Comparison of ENCODE assay signal across 10 mouse cellular contexts in the genomic region with DNA sequence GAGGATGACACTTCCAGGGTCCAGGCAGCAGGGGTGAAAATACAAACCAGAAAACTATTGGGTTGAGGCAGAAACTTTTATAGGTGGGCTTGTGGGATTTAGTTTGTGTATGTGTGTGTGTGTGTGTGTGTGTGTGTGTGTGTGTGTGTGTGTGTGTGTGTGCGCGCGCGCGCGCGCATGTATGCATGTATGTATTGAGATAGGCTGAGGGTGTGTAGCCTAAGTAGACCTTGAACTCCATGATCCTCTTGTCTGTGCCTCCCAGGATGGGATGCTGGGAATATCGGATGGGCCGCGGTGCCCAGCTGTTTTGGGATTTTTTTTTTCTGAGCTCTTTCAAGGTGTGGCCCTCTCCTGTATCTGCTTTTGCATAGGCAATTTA. TPM values are rescaled to one million over a fixed set of nuclear protein-coding genes. Genes with fewer than 3 reads are reported as not detected.
DNase-seq lines count a peak whose midpoint lies in the region; ATAC-seq and TF ChIP-seq lines count a peak whose summit lies in the region.
"Had no signal": no experiment of that assay in that cellular context is flagged by ENCODE, and none has a peak within 500 bp of the region (broad histone marks: within the 10 kb centered on the region; RNA-seq: fewer than 3 reads in every experiment).

No protein-coding gene starts in this region.

- peaks cover 13% of the 10 kb centered on the region; the same call in 1 of the 2 replicates for H3K36me3 ChIP-seq in heart, embryonic 11.5 days (ENCODE audit: control insufficient read depth, insufficient read depth, low read length)
- peaks cover 40% of the 10 kb centered on the region for H3K36me3 ChIP-seq in E14TG2a.4 (ENCODE audit: insufficient read depth, low read length)
- peaks cover 8% of the 10 kb centered on the region for H3K36me3 ChIP-seq in forebrain, embryonic 16.5 days (ENCODE audit: control insufficient read depth, insufficient read depth)
- peaks cover 27% of the 10 kb centered on the region for H3K36me3 ChIP-seq in liver, embryonic 15.5 days (replicated peaks)

- ATAC-seq in heart, embryonic 11.5 days (replicated peaks; ENCODE audit: insufficient number of reproducible peaks, low FRiP score, low TSS enrichment), result no peak
- peak; percentile 7; the same call in 1 of the 2 replicates for ATAC-seq in forebrain, embryonic 16.5 days
- ATAC-seq in liver, embryonic 15.5 days (ENCODE audit: insufficient read depth), result no peak

- intact Hi-C loops in heart, postnatal 25 days (cut with DNase I), result loop anchor here (2.0 kb wide), 1 partner anchor 38 kb away; a partner anchor contains a TSS

- no peak for DNase-seq in heart, postnatal 25 days (ENCODE audit: low spot score)
- no peak for DNase-seq in layer of hippocampus, adult 11-12 months (ENCODE audit: low spot score)
- no peak for DNase-seq in gastrocnemius, adult 8-10 months (ENCODE audit: low spot score in 2 of 2)
- no peak for DNase-seq in right cerebral cortex, adult 18-20 months

- H3K9ac ChIP-seq in heart, embryonic 11.5 days (ENCODE audit: low read depth, low read length), result peak overlapping the region; percentile 80
- no peak overlapping the region; the same call in 1 of the 2 replicates for H3K9ac ChIP-seq in forebrain, embryonic 16.5 days (replicated peaks; ENCODE audit: low read depth, low read length)
- peak overlapping the region; percentile 48; the same call in 1 of the 2 replicates for H3K9ac ChIP-seq in liver, embryonic 15.5 days

- WGBS in heart, embryonic 11.5 days (ENCODE audit: insufficient replicate concordance), result 59% methylated on average over 10 of the region's 10 CpGs
- 51% methylated on average over 10 of the region's 10 CpGs for WGBS in forebrain, embryonic 16.5 days
- 36% methylated on average over 10 of the region's 10 CpGs for WGBS in liver, embryonic 15.5 days (ENCODE audit: insufficient replicate concordance)

- no peak for TF ChIP-seq CTCF in E14TG2a.4 (conservative IDR thresholded peaks at IDR 0.05; ENCODE audit: low read length)

- no peaks in the 10 kb centered on the region for H3K27me3 ChIP-seq in heart, embryonic 11.5 days (ENCODE audit: control insufficient read depth, insufficient read depth, low read length)
- peaks cover 31% of the 10 kb centered on the region for H3K27me3 ChIP-seq in E14TG2a.4 (ENCODE audit: insufficient read depth, low read length)
- no peaks in the 10 kb centered on the region for H3K27me3 ChIP-seq in forebrain, embryonic 16.5 days (replicated peaks; ENCODE audit: control insufficient read depth, insufficient read depth, low read length)
- H3K27me3 ChIP-seq in liver, embryonic 15.5 days, result peaks cover 33% of the 10 kb centered on the region

- H3K27ac ChIP-seq in heart, embryonic 11.5 days (ENCODE audit: low read depth, low read length), result peak overlapping the region; percentile 41; the same call in 1 of the 2 replicates
- H3K27ac ChIP-seq in forebrain, embryonic 16.5 days (ENCODE audit: low read length), result no peak overlapping the region
- H3K27ac ChIP-seq in liver, embryonic 15.5 days (replicated peaks), result no peak overlapping the region

- no peaks in the 10 kb centered on the region for H3K9me3 ChIP-seq in heart, embryonic 11.5 days (replicated peaks; ENCODE audit: control insufficient read depth, low read length)
- H3K9me3 ChIP-seq in E14TG2a.4 (ENCODE audit: low read length), result no peaks in the 10 kb centered on the region
- H3K9me3 ChIP-seq in forebrain, embryonic 16.5 days (ENCODE audit: control insufficient read depth, low read length), result no peaks in the 10 kb centered on the region
- no peaks in the 10 kb centered on the region for H3K9me3 ChIP-seq in liver, embryonic 15.5 days (replicated peaks)

- H3K4me3 ChIP-seq in heart, embryonic 11.5 days (ENCODE audit: low read depth, low read length), result peak overlapping the region; percentile 86
- peak overlapping the region; percentile 95 for H3K4me3 ChIP-seq in E14TG2a.4 (replicated peaks; ENCODE audit: low read length)
- peak overlapping the region; percentile 81 for H3K4me3 ChIP-seq in forebrain, embryonic 16.5 days (replicated peaks; ENCODE audit: low read length)
- H3K4me3 ChIP-seq in liver, embryonic 15.5 days (replicated peaks), result peak overlapping the region; percentile 68

- peaks cover 26% of the 10 kb centered on the region for H3K4me1 ChIP-seq in heart, embryonic 11.5 days (ENCODE audit: control insufficient read depth, insufficient read depth, low read length)
- peaks cover 60% of the 10 kb centered on the region for H3K4me1 ChIP-seq in E14TG2a.4 (replicated peaks; ENCODE audit: low read depth, low read length)
- peaks cover 10% of the 10 kb centered on the region for H3K4me1 ChIP-seq in forebrain, embryonic 16.5 days (replicated peaks; ENCODE audit: control insufficient read depth, insufficient read depth, low read length)
- H3K4me1 ChIP-seq in liver, embryonic 15.5 days (replicated peaks), result peaks cover 32% of the 10 kb centered on the region

- peak overlapping the region; percentile 92 for H3K4me2 ChIP-seq in heart, embryonic 11.5 days
- peak overlapping the region; percentile 65 for H3K4me2 ChIP-seq in forebrain, embryonic 16.5 days (ENCODE audit: low read length)
- peak overlapping the region; percentile 91 for H3K4me2 ChIP-seq in liver, embryonic 15.5 days

RNA-seq across cellular contexts. Expression of a gene that starts 0.4 kb away (rescaled TPM):
- polyA plus RNA-seq in heart, embryonic 11.5 days (2014; fragmentation: Nextera tagmentation; extraction: Ambion mirVana), result 16.7 and 22.9 TPM in 2 replicates
- 10 to 100 TPM; 12.1 to 14.5 TPM for total RNA-seq in heart, postnatal 25 days (2021)
- 33.3 and 39.7 TPM in 2 replicates for polyA plus RNA-seq in forebrain, embryonic 16.5 days (2015; fragmentation: Nextera tagmentation; extraction: Ambion mirVana)
- polyA plus RNA-seq in liver, embryonic 15.5 days (2015; fragmentation: Nextera tagmentation; extraction: Ambion mirVana), result 12.4 and 13.6 TPM in 2 replicates
- 10 to 100 TPM in 3 of 4 experiments, 1 to 10 TPM in 1; 9.0 to 12.9 (median 10.9) TPM for total RNA-seq in gastrocnemius, adult 8-10 months (2022)

RNA-seq across cellular contexts. Expression of a gene that starts 1.8 kb away (rescaled TPM):
- polyA plus RNA-seq in heart, embryonic 11.5 days (2014; fragmentation: Nextera tagmentation; extraction: Ambion mirVana), result 174 and 220 TPM in 2 replicates
- 100 to 1,000 TPM; 172 to 215 TPM for total RNA-seq in heart, postnatal 25 days (2021)
- polyA plus RNA-seq in forebrain, embryonic 16.5 days (2015; fragmentation: Nextera tagmentation; extraction: Ambion mirVana), result 0.96 and 1.6 TPM in 2 replicates
- polyA plus RNA-seq in liver, embryonic 15.5 days (2015; fragmentation: Nextera tagmentation; extraction: Ambion mirVana), result 1.7 TPM in 2 replicates
- total RNA-seq in gastrocnemius, adult 8-10 months (2022), result 100 to 1,000 TPM; 184 to 219 (median 203) TPM

RNA-seq across cellular contexts. Expression of a gene that starts 16.7 kb away (rescaled TPM):
- 0.10 TPM in 1 of 2 replicates, not detected in the other for polyA plus RNA-seq in heart, embryonic 11.5 days (2014; fragmentation: Nextera tagmentation; extraction: Ambion mirVana)
- total RNA-seq in heart, postnatal 25 days (2021), result not detected
- 0.43 and 1.1 TPM in 2 replicates for polyA plus RNA-seq in forebrain, embryonic 16.5 days (2015; fragmentation: Nextera tagmentation; extraction: Ambion mirVana)
- polyA plus RNA-seq in liver, embryonic 15.5 days (2015; fragmentation: Nextera tagmentation; extraction: Ambion mirVana), result 0.07 and 0.18 TPM in 2 replicates
- not detected for total RNA-seq in gastrocnemius, adult 8-10 months (2022)
- total RNA-seq: left cerebral cortex, adult 8-10 months had no signal
- polyA plus RNA-seq: cerebellum, adult 2 months had no signal

RNA-seq across cellular contexts. Expression of a gene that starts 18.2 kb away (rescaled TPM):
- polyA plus RNA-seq in heart, embryonic 11.5 days (2014; fragmentation: Nextera tagmentation; extraction: Ambion mirVana), result 15.3 and 16.4 TPM in 2 replicates
- total RNA-seq in heart, postnatal 25 days (2021), result 1 to 10 TPM; 8.0 to 9.3 TPM
- 13.5 and 15.2 TPM in 2 replicates for polyA plus RNA-seq in forebrain, embryonic 16.5 days (2015; fragmentation: Nextera tagmentation; extraction: Ambion mirVana)
- 5.6 and 6.2 TPM in 2 replicates for polyA plus RNA-seq in liver, embryonic 15.5 days (2015; fragmentation: Nextera tagmentation; extraction: Ambion mirVana)
- 1 to 10 TPM; 3.1 to 4.1 (median 3.6) TPM for total RNA-seq in gastrocnemius, adult 8-10 months (2022)

RNA-seq across cellular contexts. Expression of a gene that starts 37.6 kb away (rescaled TPM):
- polyA plus RNA-seq in heart, embryonic 11.5 days (2014; fragmentation: Nextera tagmentation; extraction: Ambion mirVana), result 6.4 and 7.4 TPM in 2 replicates
- 1 to 10 TPM; 3.8 to 4.2 TPM for total RNA-seq in heart, postnatal 25 days (2021)
- 8.8 and 9.3 TPM in 2 replicates for polyA plus RNA-seq in forebrain, embryonic 16.5 days (2015; fragmentation: Nextera tagmentation; extraction: Ambion mirVana)
- 24.5 and 26.0 TPM in 2 replicates for polyA plus RNA-seq in liver, embryonic 15.5 days (2015; fragmentation: Nextera tagmentation; extraction: Ambion mirVana)
- total RNA-seq in gastrocnemius, adult 8-10 months (2022), result 1 to 10 TPM; 7.5 to 9.7 (median 8.8) TPM

Comparison
In these comparisons a context has a peak if more than half of its experiments do, and no peak if none do; other contexts are left out.
1. RNA of a gene that starts 1.8 kb away (polyA plus RNA-seq): 174 to 220 TPM in heart, embryonic 11.5 days; 1.7 TPM in liver, embryonic 15.5 days and 0.96 to 1.6 TPM in forebrain, embryonic 16.5 days; every median in the first group is over 10 times any median in the second.
2. Peak in every context shown above with its lines, with median percentiles within 50 percentile points of each other: H3K4me2 ChIP-seq and H3K4me3 ChIP-seq.